Mouse (Mus musculus) lung, adult 2 months (tissue): ENCODE results near the gene Hecw2. TPM values are rescaled to one million over a fixed set of nuclear protein-coding genes. Genes with fewer than 3 reads are reported as not detected.

Experiments
- DNase-seq: peaks from one replicate; pipeline ENCODE4 v3.0.0; 2022
- H3K4me1 ChIP-seq: fragments of 200-500 bp; 2 replicates; pipeline ENCODE4 v1.6.1; 2011; ENCODE audit warnings: low read length; ENCODE audit not compliant: control insufficient read depth, insufficient read depth
- H3K4me3 ChIP-seq: fragments of 200-500 bp; replicated peaks from 2 replicates; pipeline ENCODE3; 2011; ENCODE audit warnings: low read depth, mild to moderate bottlenecking, control low read depth, low read length; ENCODE audit errors: extremely low read depth
- CTCF ChIP-seq: fragments of 200-500 bp; IDR thresholded peaks from 2 replicates; pipeline ENCODE4 v1.5.1; 2011; ENCODE audit warnings: mild to moderate bottlenecking, low read length, control low read depth; ENCODE audit not compliant: insufficient read depth
- POLR2A ChIP-seq: fragments of 200-500 bp; IDR thresholded peaks from 2 replicates; pipeline ENCODE4 v1.6.1; 2011; ENCODE audit warnings: low read depth, mild to moderate bottlenecking, control low read depth, low read length, borderline replicate concordance; ENCODE audit errors: extremely low read depth
- WGBS: fragments of 180-500 bp; shearing (Covaris S2); methylation state at CpG from one replicate; pipeline ENCODE4 v1.1.7; 2018; 5-methylcytosine and 5-hydroxymethylcytosine counted together
- polyA plus RNA-seq: library from polyadenylated mRNA; depleted of rRNA; stranded (reverse); fragments of >200 nt; gene quantifications from 2 replicates; pipeline ENCODE4 v1.2.3, GENCODE M21; 2012

Hecw2 gene
- polyA plus RNA-seq, 1 experiment = 5.8 TPM

GRCm38 (mm10) chr1:54119638-54120320 lies 75.2 kb downstream of the Hecw2 start:
- WGBS = 71% methylated on average over 9 of the region's 9 CpGs
- Histone ChIP-seq H3K4me3 (no peak overlapping the region), H3K4me1 (no peaks in the 10 kb centered on the region)
- TF ChIP-seq CTCF = no peak
- TF ChIP-seq POLR2A = no peak
- DNase-seq = no peak

GRCm38 (mm10) chr1:54118342-54118973 lies 76.5 kb downstream of the Hecw2 start:
- TF ChIP-seq CTCF = no peak
- no peak for TF ChIP-seq POLR2A
- 70% methylated on average over 8 of the region's 8 CpGs for WGBS
- no peak for DNase-seq
- H3K4me1 ChIP-seq = no peaks in the 10 kb centered on the region
- no peak overlapping the region for H3K4me3 ChIP-seq

GRCm38 (mm10) chr1:54110920-54111605 lies 83.9 kb downstream of the Hecw2 start:
- DNase-seq = no peak
- H3K4me3 ChIP-seq = no peak overlapping the region
- WGBS = 64% methylated on average over 8 of the region's 8 CpGs
- H3K4me1 ChIP-seq = no peaks in the 10 kb centered on the region
- TF ChIP-seq CTCF = no peak
- TF ChIP-seq POLR2A = no peak

GRCm38 (mm10) chr1:54109255-54109654 lies 85.7 kb downstream of the Hecw2 start:
- Histone ChIP-seq H3K4me1 (no peaks in the 10 kb centered on the region), H3K4me3 (no peak overlapping the region)
- DNase-seq = no peak
- TF ChIP-seq POLR2A (no peak), CTCF (no peak)
- WGBS = 70% methylated on average over 5 of the region's 5 CpGs

GRCm38 (mm10) chr1:54106756-54107155 lies 88.2 kb downstream of the Hecw2 start:
- DNase-seq = no peak
- 81% methylated on average over 3 of the region's 3 CpGs for WGBS
- Histone ChIP-seq H3K4me3 (no peak overlapping the region), H3K4me1 (no peaks in the 10 kb centered on the region)
- no peak for TF ChIP-seq POLR2A
- no peak for TF ChIP-seq CTCF

DNA sequence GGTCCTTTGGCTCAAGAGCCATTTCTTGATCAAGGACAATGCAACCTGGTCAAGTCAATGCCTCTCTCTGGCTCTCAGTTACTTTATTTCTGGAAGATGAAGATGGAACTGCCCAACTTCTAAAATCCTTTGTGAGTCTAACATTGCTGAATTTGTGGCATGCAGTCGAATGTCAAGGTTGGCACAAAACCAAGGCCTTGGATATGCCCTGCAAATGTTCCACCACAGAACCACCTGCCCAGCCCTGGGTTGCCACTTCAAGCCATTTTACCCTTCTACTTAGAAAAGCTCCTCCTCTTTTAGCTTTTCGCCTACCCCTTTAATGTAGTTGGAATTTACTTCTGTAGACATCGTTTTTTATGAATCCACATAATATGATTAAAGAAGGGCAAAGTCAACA lies 115.3 kb downstream of the Hecw2 start:
- Histone ChIP-seq H3K4me3 (no peak overlapping the region), H3K4me1 (no peaks in the 10 kb centered on the region)
- TF ChIP-seq POLR2A (no peak), CTCF (no peak)
- 76% methylated on average over 3 of the region's 3 CpGs for WGBS
- DNase-seq = no peak

- no peak for DNase-seq
- no peak for TF ChIP-seq CTCF
- TF ChIP-seq POLR2A = no peak
- no peaks in the 10 kb centered on the region for H3K4me1 ChIP-seq
- H3K4me3 ChIP-seq = no peak overlapping the region
- 43% methylated on average over 1 of the region's 1 CpGs for WGBS
Observed at GRCm38 (mm10) chr1:54074456-54074855, 120.5 kb downstream of the Hecw2 start.

- Histone ChIP-seq H3K4me1 (no peaks in the 10 kb centered on the region), H3K4me3 (no peak overlapping the region)
- DNase-seq = no peak
- TF ChIP-seq POLR2A (no peak), CTCF (no peak)
- WGBS = 84% methylated on average over 2 of the region's 2 CpGs
Observed at GRCm38 (mm10) chr1:54070121-54070520, 124.8 kb downstream of the Hecw2 start.

DNA sequence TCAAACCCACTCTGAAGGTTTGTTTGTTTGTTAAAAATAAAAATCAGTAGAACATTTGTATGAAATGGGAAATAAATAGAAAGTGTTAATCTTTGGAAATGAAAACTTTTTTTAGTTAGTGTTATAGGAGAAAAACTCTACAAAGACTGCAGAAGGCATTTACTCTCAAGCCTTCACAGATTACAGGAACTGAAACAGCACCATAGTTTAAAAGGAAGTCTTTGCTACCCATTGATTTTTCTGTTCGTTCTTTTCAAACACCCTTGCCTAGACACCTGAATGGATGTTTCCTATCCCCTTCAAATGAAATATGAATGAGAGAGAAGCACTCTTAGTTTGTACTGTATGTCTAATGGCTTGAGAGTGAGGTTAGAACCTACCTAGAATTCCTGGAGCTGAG lies 126.7 kb downstream of the Hecw2 start:
- Histone ChIP-seq H3K4me1 (no peaks in the 10 kb centered on the region), H3K4me3 (no peak overlapping the region)
- TF ChIP-seq POLR2A (no peak), CTCF (no peak)
- WGBS = 57% methylated on average over 1 of the region's 1 CpGs
- DNase-seq = no peak
